Mouse (Mus musculus) liver, embryonic 14.5 days (tissue): ENCODE data around the gene Atrnl1. TPM values are rescaled to one million over a fixed set of nuclear protein-coding genes. Genes with fewer than 3 reads are reported as not detected.
"Not testable (repeated sequence)": the region's sequence is repeated elsewhere in the genome, so short reads cannot be mapped to it uniquely, and the experiment has no call there.

Source experiments
- ATAC-seq: fragments of 200-750 bp; cut with Nextera tagmentation; 2 replicates; pipeline ENCODE4 v1.8.0; 2017; ENCODE audit warnings: moderate number of reproducible peaks, mild to moderate bottlenecking, moderate library complexity; ENCODE audit not compliant: insufficient read depth
- DNase-seq, 3 experiments: peaks; one replicate each; pipeline ENCODE4 v3.0.0-alpha.2; 2012 to 2013; ENCODE audit warnings: low read depth in 3 of 3, low spot score in 3 of 3
- H3K27ac ChIP-seq: fragments of 300-500 bp; sonication (generic); 2 replicates; pipeline ENCODE4 v1.5.1; 2014; ENCODE audit warnings: moderate library complexity, mild to moderate bottlenecking, control low read depth, inconsistent platforms
- H3K27me3 ChIP-seq: fragments of 300-500 bp; sonication (generic); 2 replicates; pipeline ENCODE4 v1.6.1; 2014; ENCODE audit warnings: mild to moderate bottlenecking, low read length, moderate library complexity; ENCODE audit not compliant: control insufficient read depth, insufficient read depth
- H3K36me3 ChIP-seq: fragments of 300-500 bp; sonication (generic); replicated peaks from 2 replicates; pipeline ENCODE4 v1.6.1; 2014; ENCODE audit warnings: low read depth; ENCODE audit not compliant: control insufficient read depth, insufficient read depth
- H3K4me1 ChIP-seq, 2 experiments: fragments of 200-500 bp in 1 of 2; fragments of 300-500 bp in 1 of 2; sonication (generic) in 1 of 2; replicated peaks; 2 replicates each; pipeline ENCODE4 v1.6.1; 2012 to 2014; ENCODE audit warnings: antibody characterized with exemption in 1 of 2, inconsistent platforms in 1 of 2, low read length in 1 of 2; ENCODE audit not compliant: control insufficient read depth in 2 of 2, insufficient read depth in 2 of 2
- H3K4me2 ChIP-seq: fragments of 300-500 bp; sonication (generic); 2 replicates; pipeline ENCODE4 v1.6.1; 2014; ENCODE audit warnings: low read depth, mild to moderate bottlenecking, control low read depth, moderate library complexity
- H3K4me3 ChIP-seq, 2 experiments: fragments of 200-500 bp in 1 of 2; fragments of 300-500 bp in 1 of 2; sonication (generic) in 1 of 2; 2 replicates each; pipeline ENCODE4 v1.5.1; 2012 to 2014; ENCODE audit warnings: low read depth in 2 of 2, low read length in 2 of 2, mild to moderate bottlenecking in 2 of 2, control low read depth in 1 of 2, inconsistent platforms in 1 of 2, moderate library complexity in 1 of 2; ENCODE audit not compliant: insufficient read depth in 1 of 2
- H3K9ac ChIP-seq: fragments of 300-500 bp; sonication (generic); replicated peaks from 2 replicates; pipeline ENCODE4 v1.6.1; 2014; ENCODE audit warnings: mild to moderate bottlenecking, control low read depth, moderate library complexity
- H3K9me3 ChIP-seq: fragments of 300-500 bp; sonication (generic); 2 replicates; pipeline ENCODE4 v1.6.1; 2016; ENCODE audit warnings: low read length, mixed read lengths; ENCODE audit not compliant: control insufficient read depth
- CTCF ChIP-seq: IDR thresholded peaks from 2 replicates; pipeline ENCODE4 v1.5.1; 2016; ENCODE audit warnings: antibody characterized with exemption, low read depth, control low read depth
- EP300 ChIP-seq: IDR thresholded peaks from 2 replicates; pipeline ENCODE4 v1.6.1; 2016; ENCODE audit warnings: antibody characterized with exemption, low read depth
- WGBS: fragments of 180-500 bp; shearing (Covaris S2); extraction: QIAGEN DNeasy Blood & Tissue Kit; methylation state at CpG from one replicate; pipeline ENCODE4 v1.1.7; 2014; ENCODE audit not compliant: insufficient replicate concordance; 5-methylcytosine and 5-hydroxymethylcytosine counted together
- polyA plus RNA-seq, 2 experiments: library from polyadenylated mRNA; depleted of rRNA in 1 of 2; stranded (reverse) in 1 of 2; unstranded in 1 of 2; fragments of >200 nt; fragmentation: Nextera tagmentation in 1 of 2; extraction: Ambion mirVana in 1 of 2; gene quantifications; 2 replicates each; pipeline versions ENCODE4 v1.2.1 to v1.2.3; 2012 to 2014

Atrnl1 gene
- polyA plus RNA-seq, 2 experiments: 0.46 to 1.3 TPM

DNA sequence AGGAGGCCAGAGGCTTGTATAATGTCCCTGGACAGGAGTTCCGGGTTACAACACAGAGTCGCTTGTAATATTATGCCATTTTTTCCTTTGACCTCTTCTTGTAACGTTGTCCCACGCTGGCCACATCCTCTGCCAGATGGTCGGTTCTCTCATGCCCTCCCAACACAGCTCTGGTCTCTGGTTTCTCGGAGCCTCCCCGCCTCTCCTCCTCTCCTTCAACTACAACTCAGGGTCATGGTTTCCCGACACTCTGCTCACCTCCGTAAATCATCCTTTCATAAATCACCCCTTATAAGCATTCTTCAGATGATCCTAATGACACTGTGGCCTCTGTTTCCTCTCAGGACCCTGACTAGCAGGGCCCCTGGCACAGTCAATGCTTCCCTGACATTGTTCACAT lies 267.7 kb downstream of the Atrnl1 start:
- WGBS: 62% methylated on average over 9 of the region's 9 CpGs
- TF ChIP-seq EP300 (no peak), CTCF (no peak)
- ATAC-seq: no peak
- Histone ChIP-seq H3K9me3 (no peaks in the 10 kb centered on the region), H3K4me1 (peaks cover 0 to 5% of the 10 kb centered on the region in 2 experiments; a peak in 2 of 4 replicates), H3K27ac (no peak overlapping the region), H3K4me3 (no peak overlapping the region), H3K9ac (no peak overlapping the region), H3K4me2 (no peak overlapping the region), H3K27me3 (no peaks in the 10 kb centered on the region), H3K36me3 (no peaks in the 10 kb centered on the region)
- no peak for DNase-seq

DNA sequence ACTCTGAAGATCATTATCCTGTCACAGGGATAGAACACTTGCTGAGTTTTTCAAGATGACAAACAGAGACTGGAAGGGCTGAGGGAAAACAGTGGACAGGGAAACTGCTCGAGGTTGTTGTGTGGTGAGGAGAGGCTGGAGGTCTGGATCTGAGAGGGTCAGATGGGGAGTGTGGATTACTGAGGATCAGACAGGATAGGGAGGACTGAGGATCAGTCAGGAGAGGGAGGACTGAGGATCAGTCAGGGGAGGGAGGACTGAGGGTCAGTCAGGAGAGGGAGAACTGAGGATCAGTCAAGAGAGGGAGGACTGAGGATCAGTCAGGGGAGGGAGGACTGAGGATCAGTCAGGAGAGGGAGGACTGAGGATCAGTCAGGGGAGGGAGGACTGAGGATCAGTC lies 269.0 kb downstream of the Atrnl1 start:
- 29% methylated on average over 1 of the region's 1 CpGs for WGBS
- H3K4me2 ChIP-seq, ATAC-seq, H3K36me3 ChIP-seq, H3K4me3 ChIP-seq, H3K9me3 ChIP-seq, H3K27me3 ChIP-seq, H3K27ac ChIP-seq, H3K9ac ChIP-seq, H3K4me1 ChIP-seq, DNase-seq: not testable (repeated sequence)

DNA sequence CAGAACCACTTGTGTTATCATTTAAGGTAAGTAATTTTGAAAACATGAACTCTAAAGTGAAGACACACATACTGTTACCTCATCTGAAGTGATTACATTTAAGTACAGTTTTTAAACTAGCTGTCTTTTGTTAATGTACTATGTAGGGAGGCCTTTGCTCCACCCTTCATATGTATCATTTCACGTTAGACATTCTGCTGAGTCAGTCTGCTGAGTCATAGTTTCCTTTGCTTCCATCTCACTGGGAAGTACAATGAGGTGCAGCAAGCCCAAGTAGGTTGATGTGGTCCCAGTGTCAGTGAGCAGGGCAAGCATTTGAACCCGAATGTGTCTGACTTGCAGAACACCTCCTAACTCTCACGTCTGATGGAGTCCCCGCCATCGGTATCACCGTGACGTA lies 271.1 kb downstream of the Atrnl1 start:
- peak; percentile 40 to 52 (median 50) for DNase-seq
- H3K9ac ChIP-seq: no peak overlapping the region
- H3K27me3 ChIP-seq: no peaks in the 10 kb centered on the region
- no peaks in the 10 kb centered on the region for H3K9me3 ChIP-seq
- H3K36me3 ChIP-seq: no peaks in the 10 kb centered on the region
- H3K4me2 ChIP-seq: no peak overlapping the region
- no peak overlapping the region for H3K4me3 ChIP-seq
- TF ChIP-seq EP300 (no peak), CTCF (no peak)
- peaks cover 0 to 5% of the 10 kb centered on the region in 2 experiments; a peak in 2 of 4 replicates for H3K4me1 ChIP-seq
- H3K27ac ChIP-seq: no peak overlapping the region
- 75% methylated on average over 7 of the region's 7 CpGs for WGBS
- ATAC-seq: peak; percentile 80

DNA sequence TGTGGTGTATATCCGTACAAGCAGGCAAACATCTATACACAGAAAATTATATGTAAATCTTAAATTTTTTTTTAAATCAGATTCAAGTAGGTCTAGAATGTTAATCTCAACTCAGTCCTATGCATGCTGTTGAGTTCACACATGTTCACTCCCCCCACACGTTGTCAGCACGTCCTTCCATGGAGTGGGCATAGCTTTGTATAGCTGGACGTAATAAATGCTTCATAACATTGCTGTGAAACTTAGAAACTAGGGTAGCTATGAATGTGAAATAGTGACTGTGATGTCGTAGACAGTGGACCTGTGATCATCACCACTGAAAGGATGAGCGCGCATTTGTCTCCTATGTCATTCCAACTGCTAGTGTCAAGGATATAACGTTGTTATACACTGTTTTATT lies 278.0 kb downstream of the Atrnl1 start:
- DNase-seq (no peak), ATAC-seq (no peak)
- Histone ChIP-seq H3K4me2 (no peak overlapping the region), H3K4me1 (no peaks in the 10 kb centered on the region), H3K9ac (no peak overlapping the region), H3K27ac (no peak overlapping the region), H3K4me3 (no peak overlapping the region), H3K27me3 (no peaks in the 10 kb centered on the region), H3K36me3 (no peaks in the 10 kb centered on the region), H3K9me3 (no peaks in the 10 kb centered on the region)
- WGBS: 71% methylated on average over 8 of the region's 8 CpGs
- no peak for TF ChIP-seq CTCF
- TF ChIP-seq EP300: no peak

DNA sequence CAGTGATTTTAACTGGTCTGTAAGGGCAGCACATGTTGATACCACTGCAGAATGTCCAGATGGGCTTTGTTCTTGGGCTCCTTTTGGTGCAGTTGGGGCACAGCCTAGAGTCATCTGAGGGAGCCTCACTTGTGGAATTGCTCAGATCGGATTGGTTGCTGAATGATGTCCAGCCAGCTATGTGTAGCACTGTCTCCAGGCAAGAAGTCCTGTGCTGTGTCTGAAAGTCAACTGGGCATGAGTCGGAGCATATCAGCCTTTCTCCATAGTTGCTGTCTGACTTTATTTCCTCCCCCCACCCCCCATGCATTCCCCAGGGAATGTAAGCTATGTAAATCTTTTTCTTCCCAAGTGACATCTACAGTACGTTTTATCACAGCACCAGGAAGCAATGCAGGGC lies 278.9 kb downstream of the Atrnl1 start:
- no peak for ATAC-seq
- Histone ChIP-seq H3K27ac (no peak overlapping the region), H3K27me3 (no peaks in the 10 kb centered on the region), H3K9me3 (no peaks in the 10 kb centered on the region), H3K4me2 (no peak overlapping the region), H3K4me3 (no peak overlapping the region), H3K36me3 (no peaks in the 10 kb centered on the region), H3K4me1 (peaks cover 0 to 3% of the 10 kb centered on the region in 2 experiments; a peak in 1 of 4 replicates), H3K9ac (no peak overlapping the region)
- 45% methylated on average over 3 of the region's 3 CpGs for WGBS
- TF ChIP-seq EP300 (no peak), CTCF (no peak)
- DNase-seq: no peak

DNA sequence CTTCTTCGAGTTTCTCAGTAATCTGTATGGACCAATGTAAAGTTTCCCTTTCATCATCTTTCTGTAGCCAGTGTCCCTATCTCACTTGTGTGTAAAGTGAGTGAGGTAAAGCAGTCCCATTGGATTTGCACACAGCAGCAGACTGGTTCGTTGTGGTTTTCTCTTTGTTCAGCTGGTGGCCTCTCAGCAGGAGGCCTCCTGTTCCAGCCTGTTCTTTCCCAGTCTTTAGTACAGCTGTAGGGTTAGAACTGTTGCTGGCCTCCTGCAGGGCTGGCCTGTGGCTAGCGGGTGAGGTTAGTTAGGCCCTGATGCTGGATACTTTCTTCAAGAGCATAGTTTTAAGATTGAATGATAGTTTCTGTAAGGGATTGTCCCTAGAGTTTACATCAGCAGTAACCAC lies 280.1 kb downstream of the Atrnl1 start:
- Histone ChIP-seq H3K9me3 (no peaks in the 10 kb centered on the region), H3K4me2 (no peak overlapping the region), H3K4me1 (peaks cover 0 to 3% of the 10 kb centered on the region in 2 experiments; a peak in 1 of 4 replicates), H3K9ac (no peak overlapping the region), H3K36me3 (no peaks in the 10 kb centered on the region), H3K27me3 (no peaks in the 10 kb centered on the region), H3K27ac (no peak overlapping the region), H3K4me3 (no peak overlapping the region)
- WGBS: 59% methylated on average over 3 of the region's 3 CpGs
- DNase-seq (no peak), ATAC-seq (no peak)
- TF ChIP-seq CTCF (no peak), EP300 (no peak)
